Mouse (Mus musculus): ENCODE measurements around the gene Hpf1. TPM values are rescaled to one million over a fixed set of nuclear protein-coding genes. Genes with fewer than 3 reads are reported as not detected.

Gene Hpf1
- 95.4 and 99.7 TPM in 2 replicates for polyA plus RNA-seq (2015; fragmentation: Nextera tagmentation; extraction: Ambion mirVana)

DNA sequence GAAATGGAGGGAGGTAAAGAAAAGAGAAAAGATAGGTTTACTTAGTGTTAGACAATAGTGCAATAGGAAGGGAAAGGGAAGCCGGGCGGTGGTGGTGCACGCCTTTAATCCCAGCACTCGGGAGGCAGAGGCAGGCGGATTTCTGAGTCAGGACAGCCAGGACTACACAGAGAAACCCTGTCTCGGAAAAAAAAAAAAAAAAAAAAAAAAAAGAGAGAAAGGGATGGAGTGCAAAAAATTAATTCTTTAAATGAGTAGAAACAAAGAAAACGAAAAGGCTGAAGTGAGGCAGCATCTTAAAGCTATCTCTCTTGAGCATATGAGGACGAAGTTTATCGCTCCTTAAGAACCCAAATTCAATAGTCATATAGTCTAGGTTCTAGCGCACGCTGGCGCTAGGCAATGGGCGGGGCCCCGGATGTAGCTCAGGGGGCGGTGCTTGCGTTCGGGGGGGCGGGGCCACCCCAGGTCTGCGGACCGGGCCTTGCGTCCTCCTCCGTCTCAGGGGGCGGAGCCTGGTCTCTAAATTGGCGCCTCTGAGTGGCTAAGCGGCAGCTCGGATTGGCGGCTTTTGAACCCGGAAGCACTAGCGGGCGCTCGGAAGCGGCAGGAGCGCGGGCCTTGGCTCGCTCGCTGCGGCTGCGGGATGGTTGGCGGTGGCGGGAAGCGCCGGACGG, at the start of gene Hpf1:
Gene Hpf1 (plus strand): TSS at position 576 of the 677 bp plus-strand sequence.
- peak within 1 kb of the TSS; percentile 70 for H3K4me2 ChIP-seq
- peak; percentile 99 for ATAC-seq (ENCODE audit: insufficient read depth, low FRiP score, low read depth)
- no peaks in the 10 kb centered on the region for H3K36me3 ChIP-seq
- H3K27me3 ChIP-seq (replicated peaks): no peaks in the 10 kb centered on the region
- peak within 1 kb of the TSS; percentile 57 for H3K9ac ChIP-seq
- 0 out of 2 replicates have a peak, but pooled peaks cover 4% of the 10 kb centered on the region for H3K4me1 ChIP-seq
- no peaks in the 10 kb centered on the region for H3K9me3 ChIP-seq
- no peak within 1 kb of the TSS for H3K27ac ChIP-seq
- H3K4me3 ChIP-seq (replicated peaks): peak within 1 kb of the TSS; percentile 80
- WGBS: 5% methylated on average over 43 of the region's 43 CpGs

DNA sequence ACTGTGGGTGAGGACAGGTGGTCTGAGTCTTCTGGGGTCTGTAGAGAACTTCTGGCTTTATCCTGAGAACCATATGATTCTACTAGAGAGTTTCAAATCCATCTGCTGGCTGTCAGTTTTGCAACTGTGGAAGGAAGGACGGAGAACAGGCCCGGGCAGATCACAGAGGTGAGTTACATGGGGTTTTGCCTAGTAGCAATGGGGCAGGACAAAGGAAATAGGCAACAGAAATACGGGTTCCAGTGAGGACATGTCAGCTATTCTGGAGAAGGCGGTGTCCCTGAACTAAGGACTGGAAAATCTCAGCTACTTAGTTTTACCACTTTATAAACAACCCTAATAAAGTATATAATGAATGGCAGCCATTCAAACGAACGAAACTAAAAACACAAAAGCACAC, 47.8 kb upstream of the Hpf1 start:
- Histone ChIP-seq H3K36me3 (no peaks in the 10 kb centered on the region), H3K4me1 (no peaks in the 10 kb centered on the region), H3K4me3 (replicated peaks) (no peak overlapping the region), H3K27ac (peak overlapping the region; percentile 16; the same call in 1 of the 2 replicates), H3K9ac (no peak overlapping the region), H3K27me3 (replicated peaks) (no peaks in the 10 kb centered on the region), H3K9me3 (no peaks in the 10 kb centered on the region), H3K4me2 (no peak overlapping the region)
- 73% methylated on average over 6 of the region's 6 CpGs for WGBS
- no peak for ATAC-seq (ENCODE audit: insufficient read depth, low FRiP score, low read depth)

DNA sequence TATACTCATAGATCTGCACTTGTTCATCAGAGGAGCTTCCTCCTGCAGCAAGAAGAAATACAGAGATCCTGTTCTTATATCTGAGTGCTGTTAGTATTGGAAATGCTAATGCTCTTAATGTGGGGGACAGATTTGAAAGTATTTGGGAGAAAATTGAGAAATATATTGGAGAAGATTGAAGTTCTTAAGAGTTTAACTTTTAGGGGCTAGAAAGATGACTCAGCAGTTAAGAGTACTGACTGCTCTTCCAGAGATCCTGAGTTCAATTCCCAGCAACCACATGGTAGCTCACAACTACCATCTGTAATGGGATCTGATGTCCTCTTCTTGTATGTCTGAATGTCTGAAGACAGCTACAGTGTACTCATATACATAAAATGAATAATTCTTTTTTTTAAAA, 32.7 kb upstream of the Hpf1 start:
- H3K27me3 ChIP-seq (replicated peaks): no peaks in the 10 kb centered on the region
- no peaks in the 10 kb centered on the region for H3K36me3 ChIP-seq
- no peak overlapping the region for H3K4me2 ChIP-seq
- no peak for ATAC-seq (ENCODE audit: insufficient read depth, low FRiP score, low read depth)
- no peak overlapping the region for H3K9ac ChIP-seq
- H3K4me3 ChIP-seq (replicated peaks): no peak overlapping the region
- no peak overlapping the region for H3K27ac ChIP-seq
- H3K9me3 ChIP-seq: no peaks in the 10 kb centered on the region
- no peaks in the 10 kb centered on the region for H3K4me1 ChIP-seq

DNA sequence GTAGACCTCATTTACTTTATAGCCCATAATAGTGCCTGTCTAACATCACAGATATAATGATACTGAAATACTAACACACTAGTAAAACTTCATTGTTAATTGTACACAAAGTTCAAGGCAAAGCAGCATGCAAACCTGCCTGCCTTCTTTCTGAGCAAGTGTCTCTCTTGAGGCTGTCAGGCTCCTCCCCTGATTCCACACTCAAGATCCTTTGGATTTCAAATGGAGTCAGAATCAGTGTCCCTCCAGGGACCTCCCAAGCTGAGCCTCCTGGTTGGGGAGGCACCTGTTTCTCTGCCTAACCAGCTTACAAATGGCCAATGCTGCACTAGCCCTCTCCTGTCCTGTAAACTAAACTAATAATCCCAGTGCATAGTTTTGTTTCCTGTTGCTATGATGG, 32.1 kb upstream of the Hpf1 start:
- H3K9me3 ChIP-seq: no peaks in the 10 kb centered on the region
- no peaks in the 10 kb centered on the region for H3K27me3 ChIP-seq (replicated peaks)
- no peaks in the 10 kb centered on the region for H3K36me3 ChIP-seq
- ATAC-seq (ENCODE audit: insufficient read depth, low FRiP score, low read depth): no peak
- H3K4me3 ChIP-seq (replicated peaks): no peak overlapping the region
- H3K9ac ChIP-seq: no peak overlapping the region
- no peak overlapping the region for H3K4me2 ChIP-seq
- H3K27ac ChIP-seq: no peak overlapping the region
- H3K4me1 ChIP-seq: no peaks in the 10 kb centered on the region

DNA sequence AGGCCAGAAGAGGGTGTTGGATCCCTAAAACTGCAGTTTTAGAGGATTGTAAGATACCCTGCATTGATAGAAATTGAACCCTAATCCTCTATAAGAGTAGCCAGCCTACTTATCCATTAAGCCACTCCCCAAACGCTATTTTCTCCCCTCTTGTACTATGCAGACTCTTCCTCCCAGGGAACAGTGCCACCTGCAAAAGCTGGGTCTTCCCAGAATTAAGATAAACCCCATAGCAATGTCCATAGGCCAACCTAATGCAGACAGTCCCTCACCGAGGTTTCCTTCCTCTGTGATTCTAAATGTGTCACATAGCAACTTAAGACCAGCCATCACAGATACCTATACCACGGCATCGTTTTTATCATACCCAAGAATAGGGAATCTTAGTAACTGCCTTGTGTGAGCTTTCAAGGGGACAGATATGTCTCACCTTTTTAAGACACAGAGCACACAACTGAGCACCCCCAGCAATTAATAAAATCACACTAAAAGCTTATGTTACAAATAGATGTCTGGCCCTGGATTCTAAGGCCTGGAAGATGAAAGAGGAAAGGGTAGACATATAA, 31.2 kb upstream of the Hpf1 start:
- Histone ChIP-seq H3K27ac (no peak overlapping the region), H3K4me1 (no peaks in the 10 kb centered on the region), H3K9me3 (no peaks in the 10 kb centered on the region), H3K27me3 (replicated peaks) (no peaks in the 10 kb centered on the region), H3K4me3 (replicated peaks) (no peak overlapping the region), H3K36me3 (no peaks in the 10 kb centered on the region), H3K9ac (no peak overlapping the region), H3K4me2 (no peak overlapping the region)
- WGBS: 64% methylated on average over 4 of the region's 4 CpGs
- ATAC-seq (ENCODE audit: insufficient read depth, low FRiP score, low read depth): no peak

DNA sequence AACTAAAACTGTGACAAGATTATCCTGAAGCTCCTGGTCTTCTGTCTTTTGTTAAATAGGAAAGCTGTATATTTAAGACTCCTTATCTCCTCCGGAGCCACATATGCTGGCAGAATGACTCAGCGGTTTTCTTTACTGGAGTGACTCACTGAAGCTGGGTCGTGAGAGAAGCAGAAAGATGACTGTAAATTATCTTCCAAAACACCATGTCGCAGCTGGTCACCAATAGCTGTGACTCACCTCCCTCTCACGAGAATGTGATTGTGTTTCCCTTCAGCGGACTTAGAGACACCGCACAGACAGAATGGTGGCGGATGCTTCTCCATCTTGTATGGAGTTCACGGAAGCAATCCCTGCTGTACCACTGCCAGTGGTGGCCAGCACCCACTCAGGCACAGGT, 30.6 kb upstream of the Hpf1 start:
- Histone ChIP-seq H3K4me3 (replicated peaks) (no peak overlapping the region), H3K9me3 (no peaks in the 10 kb centered on the region)

DNA sequence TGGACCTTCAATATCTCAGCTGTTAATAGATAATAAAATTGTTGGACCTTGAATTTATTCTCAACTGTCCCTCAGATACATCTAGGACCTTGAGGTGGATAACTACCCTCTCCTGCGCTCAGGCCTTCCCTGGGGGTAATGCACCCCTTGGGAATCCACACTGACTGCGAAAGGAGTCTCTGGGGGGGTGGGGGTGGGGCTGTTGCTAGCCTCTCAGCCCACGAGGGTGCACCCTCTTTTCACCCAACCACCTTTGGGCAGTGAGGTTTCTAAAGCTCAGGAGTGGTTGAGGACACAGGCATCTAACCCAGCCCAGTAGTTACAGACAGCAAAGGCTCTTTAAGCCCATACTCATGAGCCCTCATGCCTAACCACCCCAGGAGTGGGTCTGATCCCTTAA, 29.5 kb upstream of the Hpf1 start:
- Histone ChIP-seq H3K4me3 (replicated peaks) (no peak overlapping the region), H3K4me1 (no peaks in the 10 kb centered on the region), H3K9me3 (no peaks in the 10 kb centered on the region), H3K36me3 (no peaks in the 10 kb centered on the region), H3K9ac (no peak overlapping the region), H3K4me2 (no peak overlapping the region), H3K27me3 (replicated peaks) (no peaks in the 10 kb centered on the region), H3K27ac (no peak overlapping the region)
- ATAC-seq (ENCODE audit: insufficient read depth, low FRiP score, low read depth): no peak
- WGBS: 65% methylated on average over 3 of the region's 3 CpGs

More for the DNA sequence above, 30.6 kb upstream of the Hpf1 start:
- peak; percentile 79 for ATAC-seq (ENCODE audit: insufficient read depth, low FRiP score, low read depth)
- Histone ChIP-seq H3K27ac (no peak overlapping the region), H3K36me3 (no peaks in the 10 kb centered on the region), H3K9ac (no peak overlapping the region), H3K27me3 (replicated peaks) (no peaks in the 10 kb centered on the region), H3K4me1 (no peaks in the 10 kb centered on the region), H3K4me2 (no peak overlapping the region)
- 55% methylated on average over 9 of the region's 9 CpGs for WGBS

DNA sequence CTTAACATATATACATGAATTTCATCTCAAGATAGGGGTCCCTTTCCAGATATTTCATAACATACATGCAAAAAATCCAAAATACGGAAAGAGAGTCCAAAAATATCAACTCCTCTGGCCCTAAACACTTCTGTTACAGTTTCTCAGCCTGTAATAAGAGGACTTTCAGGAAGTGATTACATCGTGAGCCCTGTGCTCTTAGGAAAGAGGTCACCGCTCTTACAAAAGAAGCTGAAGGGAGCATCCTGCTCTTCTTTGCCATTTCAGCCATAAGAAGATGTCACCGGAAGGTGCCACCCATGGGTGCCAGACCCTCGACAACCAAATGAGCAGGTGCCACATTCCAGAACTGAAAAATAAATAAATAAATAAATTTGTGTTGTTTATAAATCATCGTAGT, 28.4 kb upstream of the Hpf1 start:
- 84% methylated on average over 6 of the region's 6 CpGs for WGBS
- no peak for ATAC-seq (ENCODE audit: insufficient read depth, low FRiP score, low read depth)

DNA sequence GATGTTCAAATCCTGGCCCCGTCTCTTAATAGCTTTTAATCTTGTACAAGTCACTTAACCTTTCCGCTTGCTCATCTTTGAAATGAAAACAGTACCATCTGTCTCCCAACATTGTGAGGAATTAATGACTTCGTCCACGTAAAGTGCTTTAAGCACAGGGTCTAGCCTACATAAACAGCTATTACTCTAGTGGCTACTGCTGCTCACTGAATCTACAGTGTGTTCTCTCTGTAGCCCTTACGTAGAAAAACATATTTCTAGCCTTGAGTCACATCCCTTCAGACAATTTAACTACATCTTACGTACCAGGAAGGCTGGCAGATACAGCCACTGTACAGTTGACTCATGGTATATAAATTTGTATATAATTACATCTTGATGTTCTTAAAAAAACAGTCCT, 25.3 kb upstream of the Hpf1 start:
- no peaks in the 10 kb centered on the region for H3K27me3 ChIP-seq (replicated peaks)
- H3K4me2 ChIP-seq: no peak overlapping the region
- H3K27ac ChIP-seq: no peak overlapping the region
- H3K4me3 ChIP-seq (replicated peaks): no peak overlapping the region
- no peaks in the 10 kb centered on the region for H3K9me3 ChIP-seq
- no peak for ATAC-seq (ENCODE audit: insufficient read depth, low FRiP score, low read depth)
- 54% methylated on average over 6 of the region's 6 CpGs for WGBS
- H3K9ac ChIP-seq: no peak overlapping the region
- no peaks in the 10 kb centered on the region for H3K36me3 ChIP-seq
- H3K4me1 ChIP-seq: no peaks in the 10 kb centered on the region

More for the DNA sequence above, 28.4 kb upstream of the Hpf1 start:
- H3K4me2 ChIP-seq: no peak overlapping the region
- H3K27ac ChIP-seq: no peak overlapping the region
- no peaks in the 10 kb centered on the region for H3K36me3 ChIP-seq
- no peak overlapping the region for H3K4me3 ChIP-seq (replicated peaks)
- H3K27me3 ChIP-seq (replicated peaks): no peaks in the 10 kb centered on the region
- no peaks in the 10 kb centered on the region for H3K4me1 ChIP-seq
- H3K9ac ChIP-seq: no peak overlapping the region
- H3K9me3 ChIP-seq: no peaks in the 10 kb centered on the region

DNA sequence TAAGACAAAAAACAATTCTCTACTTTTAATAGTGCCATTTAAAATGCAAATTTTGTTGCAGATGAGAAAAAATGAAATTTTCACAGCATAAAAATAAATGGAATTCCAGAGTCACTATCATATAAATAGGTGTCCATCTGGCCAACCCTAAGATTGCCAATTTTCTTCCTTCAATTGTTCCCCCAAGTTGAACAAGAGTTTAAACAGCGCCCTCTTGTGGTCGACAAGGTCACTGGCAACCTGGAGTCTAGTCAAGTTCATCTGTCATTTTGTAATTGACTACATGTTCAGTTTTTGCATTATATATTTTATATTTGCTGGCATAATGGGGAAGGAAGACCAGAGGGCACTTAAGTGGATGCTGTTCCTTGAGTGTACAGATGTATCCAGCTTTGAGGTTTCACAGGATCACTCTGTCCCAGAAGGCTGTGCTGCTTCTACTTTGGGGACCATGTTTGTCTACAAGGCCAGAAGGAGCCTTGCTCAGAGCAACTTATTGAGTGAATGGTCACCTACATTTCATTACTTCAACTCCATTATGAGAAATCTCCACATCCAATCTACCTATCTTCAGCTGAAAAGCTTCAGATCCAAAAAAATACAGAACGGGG, 24.6 kb upstream of the Hpf1 start:
- ATAC-seq (ENCODE audit: insufficient read depth, low FRiP score, low read depth): no peak
- no peaks in the 10 kb centered on the region for H3K27me3 ChIP-seq (replicated peaks)
- H3K4me1 ChIP-seq: no peaks in the 10 kb centered on the region
- no peak overlapping the region for H3K27ac ChIP-seq
- no peaks in the 10 kb centered on the region for H3K9me3 ChIP-seq
- H3K36me3 ChIP-seq: no peaks in the 10 kb centered on the region
- no peak overlapping the region for H3K9ac ChIP-seq
- H3K4me2 ChIP-seq: no peak overlapping the region
- H3K4me3 ChIP-seq (replicated peaks): no peak overlapping the region
- 34% methylated on average over 3 of the region's 3 CpGs for WGBS

DNA sequence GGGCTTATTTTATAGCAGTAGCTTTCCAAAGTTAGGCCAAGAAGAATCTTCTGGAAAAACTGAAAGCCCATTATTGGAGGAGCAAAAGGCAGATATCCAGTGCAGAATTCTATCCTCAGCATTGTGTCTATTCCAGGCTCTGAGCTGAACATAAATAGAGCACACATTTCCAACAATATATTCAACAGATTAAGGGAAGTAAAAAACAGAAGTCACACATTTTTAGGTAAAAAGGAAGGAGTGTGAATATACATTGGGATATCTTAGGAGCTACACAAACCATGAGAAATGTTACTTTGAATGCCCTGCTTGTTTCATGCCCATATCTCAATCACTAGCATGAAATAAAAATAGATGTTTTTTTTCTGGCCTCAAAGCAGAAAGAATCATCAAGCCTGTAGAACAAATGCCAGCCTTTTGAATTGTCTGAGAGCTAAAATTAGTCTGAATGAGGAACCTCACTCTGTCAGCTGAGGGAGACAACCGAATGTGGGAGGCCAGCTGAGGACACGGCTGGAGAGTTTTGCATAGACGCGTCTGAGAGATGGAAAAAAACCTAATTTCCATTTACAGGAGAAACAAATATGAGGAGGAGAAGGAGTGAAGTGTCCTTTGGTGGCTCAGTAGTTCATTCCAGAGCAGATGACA, 22.6 kb upstream of the Hpf1 start:
- Histone ChIP-seq H3K4me2 (no peak overlapping the region), H3K27me3 (replicated peaks) (no peaks in the 10 kb centered on the region), H3K9ac (no peak overlapping the region), H3K4me3 (replicated peaks) (no peak overlapping the region), H3K9me3 (no peaks in the 10 kb centered on the region), H3K36me3 (no peaks in the 10 kb centered on the region), H3K4me1 (no peaks in the 10 kb centered on the region), H3K27ac (no peak overlapping the region)
- no peak for ATAC-seq (ENCODE audit: insufficient read depth, low FRiP score, low read depth)
- 76% methylated on average over 4 of the region's 4 CpGs for WGBS

DNA sequence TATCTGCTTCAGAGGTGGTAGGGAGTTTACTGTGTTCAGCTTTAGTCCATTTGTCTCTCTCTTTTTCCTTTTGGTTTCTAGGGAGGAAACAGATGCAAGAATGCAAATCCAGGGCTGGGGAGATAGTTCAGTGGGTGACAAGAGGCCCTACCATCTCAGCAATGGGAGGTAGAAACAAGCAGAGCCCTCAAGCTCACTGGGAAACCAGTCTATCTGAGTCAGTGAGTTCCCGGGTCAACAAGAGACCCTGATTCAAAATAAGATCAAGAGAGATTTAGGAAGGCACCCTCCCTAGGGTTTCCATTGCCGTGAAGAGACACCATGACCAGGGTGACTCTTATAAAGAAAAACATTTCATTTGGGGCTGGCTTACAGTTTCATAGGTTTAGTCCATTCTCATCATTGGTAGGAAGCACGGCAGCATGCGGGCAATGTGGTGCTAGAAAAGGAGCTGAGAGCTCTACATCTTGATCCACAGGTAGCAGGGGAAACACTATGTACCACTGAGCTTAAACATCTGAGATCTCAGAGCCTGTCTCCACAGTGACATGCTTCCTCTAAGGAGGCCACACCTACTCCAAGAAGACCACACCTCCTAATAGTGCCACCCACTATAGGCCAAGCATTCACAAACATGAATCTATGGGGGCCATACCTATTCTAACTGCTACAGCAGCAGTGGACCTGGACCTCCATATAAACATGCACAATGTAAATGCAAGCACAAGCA, 21.8 kb upstream of the Hpf1 start:
- H3K9ac ChIP-seq: no peak overlapping the region
- no peaks in the 10 kb centered on the region for H3K9me3 ChIP-seq
- no peaks in the 10 kb centered on the region for H3K27me3 ChIP-seq (replicated peaks)
- no peak overlapping the region for H3K27ac ChIP-seq
- no peak overlapping the region for H3K4me3 ChIP-seq (replicated peaks)
- H3K4me1 ChIP-seq: no peaks in the 10 kb centered on the region
- H3K4me2 ChIP-seq: no peak overlapping the region
- no peak for ATAC-seq (ENCODE audit: insufficient read depth, low FRiP score, low read depth)
- 78% methylated on average over 4 of the region's 4 CpGs for WGBS
- no peaks in the 10 kb centered on the region for H3K36me3 ChIP-seq

All from stomach, embryonic 15.5 days (tissue).